Mouse (Mus musculus) heart, postnatal 0 days (tissue): Measurements from ENCODE around the gene Tmbim1.

Source experiments
- CTCF ChIP-seq: IDR thresholded peaks from 2 replicates; pipeline ENCODE4 v1.5.1; 2016; ENCODE audit warnings: antibody characterized with exemption, control low read depth, low read depth
- EP300 ChIP-seq: IDR thresholded peaks from 2 replicates; pipeline ENCODE4 v1.6.1; 2016; ENCODE audit warnings: antibody characterized with exemption, low read depth

- TF ChIP-seq CTCF (no peak), EP300 (no peak)
These were observed 3.2 kb downstream of the Tmbim1 start for GRCm38 (mm10) chr1:74302229-74302628.
